Mouse (Mus musculus) ES-CJ7 (cell line): ENCODE measurements around the gene Gm11114.

Experiments
- DNase-seq: peaks from one replicate; pipeline ENCODE4 v3.0.0; 2011; ENCODE audit warnings: low read depth, low spot score

The Gm11114 gene

GRCm38 (mm10) chr9:85312473-85312872 lies at the start of gene Gm11114:
Gene Gm11114 (plus strand): TSS chr9:85312773.
- no peak for DNase-seq

GRCm38 (mm10) chr9:85266847-85267246 lies 45.7 kb upstream of the Gm11114 start:
- DNase-seq = no peak

- DNase-seq = no peak
These were observed 38.5 kb upstream of the Gm11114 start for GRCm38 (mm10) chr9:85274114-85274513.

GRCm38 (mm10) chr9:85302849-85303248 lies 9.7 kb upstream of the Gm11114 start:
- no peak for DNase-seq

- DNase-seq = no peak
These were observed 9.2 kb upstream of the Gm11114 start for GRCm38 (mm10) chr9:85303378-85303777.

GRCm38 (mm10) chr9:85316122-85316521 lies 3.5 kb downstream of the Gm11114 start:
- DNase-seq = no peak

GRCm38 (mm10) chr9:85320167-85320951 lies 7.8 kb downstream of the Gm11114 start:
- no peak for DNase-seq

GRCm38 (mm10) chr9:85324158-85324875 lies 11.7 kb downstream of the Gm11114 start:
- no peak for DNase-seq

GRCm38 (mm10) chr9:85325201-85325868 lies 12.8 kb downstream of the Gm11114 start:
- DNase-seq = no peak

- peak; percentile 28 for DNase-seq
These were observed 14.0 kb downstream of the Gm11114 start for GRCm38 (mm10) chr9:85326292-85327241.

- peak; percentile 69 for DNase-seq
These were observed 15.0 kb downstream of the Gm11114 start, which contains the start of gene Tent5a for GRCm38 (mm10) chr9:85327242-85328211. Gene Tent5a (minus strand): TSS chr9:85327348.

GRCm38 (mm10) chr9:85328259-85328658 lies 15.7 kb downstream of the Gm11114 start:
- DNase-seq = peak; percentile 83

- DNase-seq = no peak
These were observed 18.9 kb downstream of the Gm11114 start for GRCm38 (mm10) chr9:85331521-85331920.

- no peak for DNase-seq
These were observed 23.5 kb downstream of the Gm11114 start for GRCm38 (mm10) chr9:85336046-85336445.

- DNase-seq = no peak
These were observed 27.7 kb downstream of the Gm11114 start for GRCm38 (mm10) chr9:85340303-85340702.

- no peak for DNase-seq
These were observed 30.6 kb downstream of the Gm11114 start for GRCm38 (mm10) chr9:85342892-85343785.

- no peak for DNase-seq
These were observed 35.4 kb downstream of the Gm11114 start for GRCm38 (mm10) chr9:85347823-85348523.

- DNase-seq = no peak
These were observed 43.0 kb downstream of the Gm11114 start for GRCm38 (mm10) chr9:85355559-85355958.
